Mouse (Mus musculus) erythroblast, embryonic 14.5 days (primary cell): ENCODE results near the gene Ttyh2. TPM values are rescaled to one million over a fixed set of nuclear protein-coding genes. Genes with fewer than 3 reads are reported as not detected.

Experiments used
- H3K27me3 ChIP-seq: 2 replicates; pipeline ENCODE4 v1.6.1; 2012; ENCODE audit warnings: inconsistent platforms; ENCODE audit not compliant: control insufficient read depth
- H3K36me3 ChIP-seq: 2 replicates; pipeline ENCODE4 v1.6.1; 2012; ENCODE audit warnings: mild to moderate bottlenecking, inconsistent platforms; ENCODE audit not compliant: control insufficient read depth
- H3K4me1 ChIP-seq: 2 replicates; pipeline ENCODE4 v1.6.1; 2012; ENCODE audit warnings: inconsistent platforms; ENCODE audit not compliant: control insufficient read depth
- H3K4me3 ChIP-seq: replicated peaks from 2 replicates; pipeline ENCODE3; 2012; ENCODE audit warnings: moderate library complexity, mild to moderate bottlenecking, inconsistent platforms
- H3K9me3 ChIP-seq: 2 replicates; pipeline ENCODE4 v1.6.1; 2012; ENCODE audit warnings: low read length, inconsistent platforms, mixed read lengths; ENCODE audit not compliant: control insufficient read depth
- GATA1 ChIP-seq: IDR thresholded peaks from 2 replicates; pipeline ENCODE4 v1.6.1; 2012; ENCODE audit warnings: low read length, inconsistent platforms, mixed read lengths
- TAL1 ChIP-seq: IDR thresholded peaks from 3 replicates; pipeline ENCODE4 v1.6.1; 2012; ENCODE audit warnings: low read length, inconsistent platforms, mixed read lengths
- polyA plus RNA-seq: library from polyadenylated mRNA; stranded (reverse); fragments of >175 nt; gene quantifications from 2 replicates; pipeline ENCODE4 v1.2.3, GENCODE M21; 2012

Gene Ttyh2
- polyA plus RNA-seq, 1 experiment: 0.02 TPM

- no peaks in the 10 kb centered on the region for H3K9me3 ChIP-seq
- H3K36me3 ChIP-seq: peaks cover 3% of the 10 kb centered on the region; the same call in 1 of the 2 replicates
- H3K4me1 ChIP-seq: no peaks in the 10 kb centered on the region
- TF ChIP-seq TAL1 (no peak), GATA1 (no peak)
- no peak overlapping the region for H3K4me3 ChIP-seq
- H3K27me3 ChIP-seq: no peaks in the 10 kb centered on the region
These were observed 36.6 kb downstream of the Ttyh2 start for GRCm38 (mm10) chr11:114711861-114712260.

GRCm38 (mm10) chr11:114714526-114714925 is 39.3 kb downstream of the Ttyh2 start:
- no peaks in the 10 kb centered on the region for H3K27me3 ChIP-seq
- H3K4me3 ChIP-seq: no peak overlapping the region
- H3K4me1 ChIP-seq: no peaks in the 10 kb centered on the region
- no peak for TF ChIP-seq TAL1
- no peak for TF ChIP-seq GATA1
- H3K9me3 ChIP-seq: no peaks in the 10 kb centered on the region
- H3K36me3 ChIP-seq: no peaks in the 10 kb centered on the region; the same call in 1 of the 2 replicates

GRCm38 (mm10) chr11:114715531-114715930 is 40.3 kb downstream of the Ttyh2 start:
- no peaks in the 10 kb centered on the region for H3K27me3 ChIP-seq
- H3K9me3 ChIP-seq: no peaks in the 10 kb centered on the region
- no peaks in the 10 kb centered on the region for H3K4me1 ChIP-seq
- no peak for TF ChIP-seq GATA1
- TF ChIP-seq TAL1: no peak
- no peak overlapping the region for H3K4me3 ChIP-seq
- no peaks in the 10 kb centered on the region; the same call in 1 of the 2 replicates for H3K36me3 ChIP-seq

GRCm38 (mm10) chr11:114720535-114720934 is 45.3 kb downstream of the Ttyh2 start:
- no peak overlapping the region for H3K4me3 ChIP-seq
- no peaks in the 10 kb centered on the region for H3K9me3 ChIP-seq
- no peaks in the 10 kb centered on the region for H3K36me3 ChIP-seq
- no peaks in the 10 kb centered on the region for H3K4me1 ChIP-seq
- no peaks in the 10 kb centered on the region for H3K27me3 ChIP-seq
- TF ChIP-seq GATA1: no peak
- TF ChIP-seq TAL1: no peak

- H3K27me3 ChIP-seq: peaks cover 11% of the 10 kb centered on the region
- H3K9me3 ChIP-seq: no peaks in the 10 kb centered on the region
- no peak overlapping the region for H3K4me3 ChIP-seq
- TF ChIP-seq GATA1: no peak
- no peak for TF ChIP-seq TAL1
- H3K36me3 ChIP-seq: no peaks in the 10 kb centered on the region
- H3K4me1 ChIP-seq: no peaks in the 10 kb centered on the region
These were observed 47.2 kb downstream of the Ttyh2 start for GRCm38 (mm10) chr11:114722438-114722837.

- TF ChIP-seq TAL1 (no peak), GATA1 (no peak)
- Histone ChIP-seq H3K36me3 (no peaks in the 10 kb centered on the region), H3K4me3 (no peak overlapping the region), H3K27me3 (peaks cover 17% of the 10 kb centered on the region), H3K9me3 (no peaks in the 10 kb centered on the region), H3K4me1 (no peaks in the 10 kb centered on the region)
These were observed 47.8 kb downstream of the Ttyh2 start for GRCm38 (mm10) chr11:114723030-114723429.

GRCm38 (mm10) chr11:114724787-114725590 is 49.8 kb downstream of the Ttyh2 start:
- TF ChIP-seq GATA1 (no peak), TAL1 (no peak)
- Histone ChIP-seq H3K27me3 (peaks cover 20% of the 10 kb centered on the region), H3K36me3 (no peaks in the 10 kb centered on the region), H3K9me3 (no peaks in the 10 kb centered on the region), H3K4me3 (no peak overlapping the region), H3K4me1 (no peaks in the 10 kb centered on the region)

- TF ChIP-seq GATA1 (no peak), TAL1 (no peak)
- H3K9me3 ChIP-seq: no peaks in the 10 kb centered on the region
- peaks cover 20% of the 10 kb centered on the region for H3K27me3 ChIP-seq
- H3K4me1 ChIP-seq: no peaks in the 10 kb centered on the region
- H3K4me3 ChIP-seq: no peak within 1 kb of the TSS
- no peaks in the 10 kb centered on the region for H3K36me3 ChIP-seq
These were observed 52.0 kb downstream of the Ttyh2 start, which contains the start of gene Dnaic2 for GRCm38 (mm10) chr11:114726965-114727825. Gene Dnaic2, plus strand, starts transcription at chr11:114727408.

GRCm38 (mm10) chr11:114727826-114728186 is 52.6 kb downstream of the Ttyh2 start:
- TF ChIP-seq GATA1: no peak
- TF ChIP-seq TAL1: no peak
- H3K36me3 ChIP-seq: no peaks in the 10 kb centered on the region
- no peaks in the 10 kb centered on the region for H3K9me3 ChIP-seq
- no peaks in the 10 kb centered on the region for H3K4me1 ChIP-seq
- H3K27me3 ChIP-seq: peaks cover 20% of the 10 kb centered on the region
- H3K4me3 ChIP-seq: no peak overlapping the region
